Mouse (Mus musculus): ENCODE data around the gene Plxnb2. TPM values are rescaled to one million over a fixed set of nuclear protein-coding genes. Genes with fewer than 3 reads are reported as not detected.

The Plxnb2 gene
- polyA plus RNA-seq, 1 experiment from 2014 or later: 99.0 TPM

GRCm38 (mm10) chr15:89123595-89123994, 57.0 kb downstream of the Plxnb2 start:
- ATAC-seq (ENCODE audit: extremely low read depth, insufficient number of reproducible peaks, low FRiP score, low TSS enrichment): no peak
- Histone ChIP-seq H3K4me1 (peaks cover 50% of the 10 kb centered on the region), H3K27ac (replicated peaks) (peak overlapping the region; percentile 71), H3K36me3 (peaks cover 36% of the 10 kb centered on the region), H3K9me3 (no peaks in the 10 kb centered on the region), H3K9ac (peak overlapping the region; percentile 89), H3K27me3 (replicated peaks) (no peaks in the 10 kb centered on the region), H3K4me3 (peak overlapping the region; percentile 84), H3K4me2 (peak overlapping the region; percentile 95)
- 32% methylated on average over 11 of the region's 11 CpGs for WGBS

- peak within 1 kb of the TSS; percentile 89 for H3K9ac ChIP-seq
- H3K4me2 ChIP-seq: peak within 1 kb of the TSS; percentile 95
- peak within 1 kb of the TSS; percentile 71 for H3K27ac ChIP-seq (replicated peaks)
- WGBS: under 1% methylated on average over 47 of the region's 47 CpGs
- H3K27me3 ChIP-seq (replicated peaks): no peaks in the 10 kb centered on the region
- H3K4me3 ChIP-seq: peak within 1 kb of the TSS; percentile 84
- peaks cover 47% of the 10 kb centered on the region for H3K4me1 ChIP-seq
- peaks cover 42% of the 10 kb centered on the region for H3K36me3 ChIP-seq
- no peaks in the 10 kb centered on the region for H3K9me3 ChIP-seq
- ATAC-seq (ENCODE audit: extremely low read depth, insufficient number of reproducible peaks, low FRiP score, low TSS enrichment): peak; percentile 85
Observed at GRCm38 (mm10) chr15:89122649-89123366, 57.8 kb downstream of the Plxnb2 start, which contains the start of gene Tubgcp6. Gene Tubgcp6, minus strand, starts transcription at chr15:89123112.

- Histone ChIP-seq H3K4me3 (no peak overlapping the region), H3K27me3 (replicated peaks) (no peaks in the 10 kb centered on the region), H3K4me1 (peaks cover 30% of the 10 kb centered on the region), H3K36me3 (peaks cover 70% of the 10 kb centered on the region), H3K27ac (replicated peaks) (no peak overlapping the region), H3K9ac (no peak overlapping the region), H3K9me3 (no peaks in the 10 kb centered on the region), H3K4me2 (no peak overlapping the region)
- ATAC-seq (ENCODE audit: extremely low read depth, insufficient number of reproducible peaks, low FRiP score, low TSS enrichment): no peak
Observed at GRCm38 (mm10) chr15:89118007-89118406, 62.6 kb downstream of the Plxnb2 start.

GRCm38 (mm10) chr15:89110147-89110546, 70.4 kb downstream of the Plxnb2 start:
- H3K9ac ChIP-seq: no peak overlapping the region
- H3K4me3 ChIP-seq: no peak overlapping the region
- H3K4me2 ChIP-seq: no peak overlapping the region
- 63% methylated on average over 9 of the region's 9 CpGs for WGBS
- no peaks in the 10 kb centered on the region for H3K4me1 ChIP-seq
- H3K27me3 ChIP-seq (replicated peaks): no peaks in the 10 kb centered on the region
- ATAC-seq (ENCODE audit: extremely low read depth, insufficient number of reproducible peaks, low FRiP score, low TSS enrichment): no peak
- peaks cover 95% of the 10 kb centered on the region for H3K36me3 ChIP-seq
- no peak overlapping the region for H3K27ac ChIP-seq (replicated peaks)
- no peaks in the 10 kb centered on the region for H3K9me3 ChIP-seq

- no peak for ATAC-seq (ENCODE audit: extremely low read depth, insufficient number of reproducible peaks, low FRiP score, low TSS enrichment)
- no peak overlapping the region for H3K4me3 ChIP-seq
- no peak overlapping the region for H3K9ac ChIP-seq
- H3K27ac ChIP-seq (replicated peaks): no peak overlapping the region
- no peaks in the 10 kb centered on the region for H3K27me3 ChIP-seq (replicated peaks)
- no peaks in the 10 kb centered on the region for H3K9me3 ChIP-seq
- 91% methylated on average over 1 of the region's 1 CpGs for WGBS
- no peak overlapping the region for H3K4me2 ChIP-seq
- no peaks in the 10 kb centered on the region for H3K4me1 ChIP-seq
- peaks cover 100% of the 10 kb centered on the region for H3K36me3 ChIP-seq
Observed at GRCm38 (mm10) chr15:89106976-89107375, 73.6 kb downstream of the Plxnb2 start.

- 87% methylated on average over 13 of the region's 13 CpGs for WGBS
- Histone ChIP-seq H3K4me2 (no peak overlapping the region), H3K9me3 (no peaks in the 10 kb centered on the region), H3K4me1 (no peaks in the 10 kb centered on the region), H3K36me3 (peaks cover 100% of the 10 kb centered on the region), H3K27me3 (replicated peaks) (no peaks in the 10 kb centered on the region), H3K9ac (no peak overlapping the region), H3K4me3 (no peak overlapping the region), H3K27ac (replicated peaks) (no peak overlapping the region)
- ATAC-seq (ENCODE audit: extremely low read depth, insufficient number of reproducible peaks, low FRiP score, low TSS enrichment): no peak
Observed at GRCm38 (mm10) chr15:89106073-89106472, 74.5 kb downstream of the Plxnb2 start.

Small RNA genes within 50 kb of the gene (microRNA-seq; reads per million reads assigned to microRNA genes)
- gene Mir6958 (1.2 reads per million), gene Mir7118 (0.61 reads per million)

Other genes with a start within 250 kb of the Plxnb2 start
- not detected in 2 replicates for gene Ttll8, start 226.4 kb downstream of the Plxnb2 start, polyA plus RNA-seq (2015; fragmentation: Nextera tagmentation; extraction: Ambion mirVana)
- gene Mlc1, start 201.8 kb downstream of the Plxnb2 start, polyA plus RNA-seq (2015; fragmentation: Nextera tagmentation; extraction: Ambion mirVana): 0.05 TPM in 1 of 2 replicates, not detected in the other
- 62.8 and 67.4 TPM in 2 replicates for gene Mov10l1, start 197.9 kb downstream of the Plxnb2 start, polyA plus RNA-seq (2015; fragmentation: Nextera tagmentation; extraction: Ambion mirVana)
- 1.6 and 2.1 TPM in 2 replicates for gene Panx2, start 121.1 kb downstream of the Plxnb2 start, polyA plus RNA-seq (2015; fragmentation: Nextera tagmentation; extraction: Ambion mirVana)
- 52.4 and 52.7 TPM in 2 replicates for gene Trabd, start 105.7 kb downstream of the Plxnb2 start, polyA plus RNA-seq (2015; fragmentation: Nextera tagmentation; extraction: Ambion mirVana)
- gene Selenoo, start 91.7 kb downstream of the Plxnb2 start, polyA plus RNA-seq (2015; fragmentation: Nextera tagmentation; extraction: Ambion mirVana): 10.8 and 11.6 TPM in 2 replicates
- 8.9 and 10.7 TPM in 2 replicates for gene Tubgcp6, start 57.7 kb downstream of the Plxnb2 start, polyA plus RNA-seq (2015; fragmentation: Nextera tagmentation; extraction: Ambion mirVana)
- 14.0 and 15.0 TPM in 2 replicates for gene Hdac10, start 52.1 kb downstream of the Plxnb2 start, polyA plus RNA-seq (2015; fragmentation: Nextera tagmentation; extraction: Ambion mirVana)
- gene Mapk12, start 40.1 kb downstream of the Plxnb2 start, polyA plus RNA-seq (2015; fragmentation: Nextera tagmentation; extraction: Ambion mirVana): 19.0 and 20.4 TPM in 2 replicates
- gene Mapk11, start 31.2 kb downstream of the Plxnb2 start, polyA plus RNA-seq (2015; fragmentation: Nextera tagmentation; extraction: Ambion mirVana): 3.8 and 4.0 TPM in 2 replicates
- 17.4 and 17.9 TPM in 2 replicates for gene Dennd6b, start 15.7 kb upstream of the Plxnb2 start, polyA plus RNA-seq (2015; fragmentation: Nextera tagmentation; extraction: Ambion mirVana)
- gene Ppp6r2, start 30.8 kb upstream of the Plxnb2 start, polyA plus RNA-seq (2015; fragmentation: Nextera tagmentation; extraction: Ambion mirVana): 20.5 and 20.8 TPM in 2 replicates
- gene Sbf1, start 134.5 kb upstream of the Plxnb2 start, polyA plus RNA-seq (2015; fragmentation: Nextera tagmentation; extraction: Ambion mirVana): 34.3 and 38.3 TPM in 2 replicates
- gene Adm2, start 141.9 kb upstream of the Plxnb2 start, polyA plus RNA-seq (2015; fragmentation: Nextera tagmentation; extraction: Ambion mirVana): 0.66 and 0.85 TPM in 2 replicates
- gene Miox, start 153.6 kb upstream of the Plxnb2 start, polyA plus RNA-seq (2015; fragmentation: Nextera tagmentation; extraction: Ambion mirVana): 0.34 TPM in 1 of 2 replicates, not detected in the other
- gene Lmf2, start 174.9 kb upstream of the Plxnb2 start, polyA plus RNA-seq (2015; fragmentation: Nextera tagmentation; extraction: Ambion mirVana): 43.8 and 46.2 TPM in 2 replicates
- gene Ncaph2, start 174.9 kb upstream of the Plxnb2 start, polyA plus RNA-seq (2015; fragmentation: Nextera tagmentation; extraction: Ambion mirVana): 94.1 and 109 TPM in 2 replicates
- 7.1 and 7.2 TPM in 2 replicates for gene Sco2, start 193.1 kb upstream of the Plxnb2 start, polyA plus RNA-seq (2015; fragmentation: Nextera tagmentation; extraction: Ambion mirVana)
- gene Tymp, start 196.3 kb upstream of the Plxnb2 start, polyA plus RNA-seq (2015; fragmentation: Nextera tagmentation; extraction: Ambion mirVana): 0.99 and 1.0 TPM in 2 replicates
- 0.28 and 0.76 TPM in 2 replicates for gene Odf3b, start 198.5 kb upstream of the Plxnb2 start, polyA plus RNA-seq (2015; fragmentation: Nextera tagmentation; extraction: Ambion mirVana)
- 0.04 TPM in 1 of 2 replicates, not detected in the other for gene Klhdc7b, start 204.1 kb upstream of the Plxnb2 start, polyA plus RNA-seq (2015; fragmentation: Nextera tagmentation; extraction: Ambion mirVana)
- gene Syce3, start 229.7 kb upstream of the Plxnb2 start, polyA plus RNA-seq (2015; fragmentation: Nextera tagmentation; extraction: Ambion mirVana): not detected in 2 replicates
- 139 and 147 TPM in 2 replicates for gene Cpt1b, start 245.1 kb upstream of the Plxnb2 start, polyA plus RNA-seq (2015; fragmentation: Nextera tagmentation; extraction: Ambion mirVana)
- 2.4 and 3.0 TPM in 2 replicates for gene C730034F03Rik, start 248.8 kb upstream of the Plxnb2 start, polyA plus RNA-seq (2015; fragmentation: Nextera tagmentation; extraction: Ambion mirVana)
- 0.53 and 0.90 TPM in 2 replicates for gene Gm44502, start 248.9 kb upstream of the Plxnb2 start, polyA plus RNA-seq (2015; fragmentation: Nextera tagmentation; extraction: Ambion mirVana)
- 65.1 and 71.5 TPM in 2 replicates for gene Chkb, start 249.1 kb upstream of the Plxnb2 start, polyA plus RNA-seq (2015; fragmentation: Nextera tagmentation; extraction: Ambion mirVana)

Measured in heart, embryonic 13.5 days (tissue).